Mouse (Mus musculus): ENCODE results near the gene Tmem191c. TPM values are rescaled to one million over a fixed set of nuclear protein-coding genes. Genes with fewer than 3 reads are reported as not detected.

Gene Tmem191c
- total and polyA plus RNA-seq, 3 experiments: 1.1 to 6.7 (median 1.5) TPM

DNA sequence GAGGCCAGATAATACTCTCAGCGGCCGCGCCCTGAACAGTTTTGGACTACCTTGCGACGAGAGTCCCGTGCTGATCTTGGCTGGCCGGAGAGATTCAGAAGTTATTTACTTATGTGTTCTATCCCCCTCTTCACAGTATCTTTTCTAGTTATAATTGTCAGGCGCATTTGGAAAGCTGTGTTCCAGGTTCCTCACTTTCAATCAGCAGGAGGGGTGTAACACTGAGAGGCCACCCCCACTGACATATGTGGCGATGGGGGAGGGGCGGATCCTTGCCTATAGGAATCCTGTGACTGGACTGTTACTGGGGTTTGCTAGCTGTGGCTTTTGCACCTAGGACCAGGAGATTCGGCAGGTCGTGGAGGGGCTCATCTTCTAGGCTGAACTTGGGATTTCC lies 41.4 kb upstream of the Tmem191c start:
- Histone ChIP-seq H3K4me1 (ENCODE audit: control insufficient read depth, insufficient read depth, low read length) (peaks cover 12% of the 10 kb centered on the region), H3K36me3 (ENCODE audit: control insufficient read depth, insufficient read depth, low read length) (0 out of 2 replicates have a peak, but pooled peaks cover 2% of the 10 kb centered on the region), H3K27ac (no peak overlapping the region; the same call in 1 of the 2 replicates), H3K9ac (ENCODE audit: low read depth, low read length) (peak overlapping the region; percentile 92), H3K4me3 (peak overlapping the region; percentile 75), H3K27me3 (ENCODE audit: control insufficient read depth, insufficient read depth, low read length) (no peaks in the 10 kb centered on the region), H3K79me2 (replicated peaks; ENCODE audit: control insufficient read depth, insufficient read depth, low read length) (no peaks in the 10 kb centered on the region)
- WGBS: 3% methylated on average over 12 of the region's 12 CpGs
- TF ChIP-seq CTCF (IDR thresholded peaks at IDR 0.05): no peak
- DNase-seq: no peak
- intact Hi-C loops (cut with DNase I): no loop called here

DNA sequence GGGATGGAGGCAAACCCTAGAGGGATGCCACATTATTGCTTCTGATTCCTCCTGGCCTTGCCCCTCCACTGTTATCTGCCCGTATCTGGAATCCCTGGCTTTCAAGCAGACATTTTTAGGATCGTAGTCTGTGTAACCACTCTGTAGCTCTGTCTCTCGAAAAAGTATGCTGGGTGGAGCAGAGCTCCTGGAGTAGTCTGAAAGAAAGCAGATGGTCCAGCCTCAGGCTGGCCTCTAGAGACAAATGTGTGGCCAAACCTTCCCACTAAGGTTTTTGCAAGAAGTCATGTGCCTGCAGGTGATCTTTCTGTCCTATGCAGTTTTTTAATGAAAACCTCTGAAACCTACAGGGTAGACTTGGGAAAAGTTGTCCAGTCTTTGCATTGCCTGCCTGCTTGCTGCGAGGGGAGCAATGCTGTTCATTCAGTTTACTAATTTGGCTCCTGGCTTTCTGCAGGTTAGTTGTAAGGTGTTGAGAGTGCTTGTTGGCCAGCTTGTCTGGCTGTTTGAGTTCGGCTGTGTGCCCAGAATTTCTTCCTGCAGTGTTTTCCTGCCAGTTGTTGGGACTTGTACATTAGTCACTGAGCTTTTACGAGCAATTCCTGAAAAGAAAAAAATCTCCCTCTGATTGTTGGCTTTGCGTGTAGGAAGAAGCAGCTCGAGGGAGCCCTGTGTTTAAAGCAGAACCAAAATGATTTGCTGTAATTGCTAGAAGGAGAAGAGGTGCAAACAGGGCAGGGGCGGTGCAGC lies 40.8 kb upstream of the Tmem191c start:
- Histone ChIP-seq H3K27me3 (ENCODE audit: control insufficient read depth, insufficient read depth, low read length) (no peaks in the 10 kb centered on the region), H3K4me3 (no peak overlapping the region), H3K27ac (no peak overlapping the region), H3K4me1 (ENCODE audit: control insufficient read depth, insufficient read depth, low read length) (peaks cover 12% of the 10 kb centered on the region), H3K79me2 (replicated peaks; ENCODE audit: control insufficient read depth, insufficient read depth, low read length) (no peaks in the 10 kb centered on the region), H3K9ac (ENCODE audit: low read depth, low read length) (no peak overlapping the region), H3K36me3 (ENCODE audit: control insufficient read depth, insufficient read depth, low read length) (0 out of 2 replicates have a peak, but pooled peaks cover 2% of the 10 kb centered on the region)
- DNase-seq: peak in 1 of 2 experiments; percentile 42
- intact Hi-C loops (cut with DNase I): no loop called here
- 10% methylated on average over 9 of the region's 9 CpGs for WGBS
- no peak for TF ChIP-seq POLR2A (IDR thresholded peaks at IDR 0.05; ENCODE audit: insufficient read depth, low read depth, low read length)

DNA sequence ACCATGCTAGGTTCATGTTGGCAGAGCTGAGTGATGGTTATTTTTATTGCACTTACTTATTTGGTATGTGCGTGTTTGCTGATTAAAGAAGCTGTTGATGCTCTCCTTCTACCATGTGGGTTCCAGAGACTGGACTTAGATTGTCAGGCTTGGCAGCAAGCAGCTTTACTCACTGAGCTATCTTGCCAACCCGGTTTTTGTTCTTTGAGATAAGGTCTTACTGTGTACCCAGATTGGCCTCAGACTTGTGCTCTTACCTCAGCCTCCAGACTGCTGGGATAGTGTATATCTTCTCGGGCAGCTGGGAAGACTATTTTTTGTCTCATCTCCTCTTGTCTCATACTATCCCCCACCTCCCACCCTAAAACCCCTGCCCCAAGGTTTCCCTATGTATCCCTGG lies 38.2 kb upstream of the Tmem191c start:
- Histone ChIP-seq H3K36me3 (ENCODE audit: control insufficient read depth, insufficient read depth, low read length) (0 out of 2 replicates have a peak, but pooled peaks cover 2% of the 10 kb centered on the region), H3K27me3 (ENCODE audit: control insufficient read depth, insufficient read depth, low read length) (no peaks in the 10 kb centered on the region), H3K27ac (no peak overlapping the region), H3K79me2 (replicated peaks; ENCODE audit: control insufficient read depth, insufficient read depth, low read length) (no peaks in the 10 kb centered on the region), H3K4me3 (no peak overlapping the region), H3K9ac (ENCODE audit: low read depth, low read length) (no peak overlapping the region), H3K4me1 (ENCODE audit: control insufficient read depth, insufficient read depth, low read length) (peaks cover 13% of the 10 kb centered on the region)
- no peak for TF ChIP-seq EP300 (IDR thresholded peaks at IDR 0.05; ENCODE audit: insufficient read depth, low read depth, low read length)
- no peak for TF ChIP-seq CTCF (IDR thresholded peaks at IDR 0.05)
- TF ChIP-seq POLR2A (IDR thresholded peaks at IDR 0.05; ENCODE audit: insufficient read depth, low read depth, low read length): no peak
- WGBS: 46% methylated on average over 3 of the region's 3 CpGs
- intact Hi-C loops (cut with DNase I): no loop called here
- DNase-seq: no peak

DNA sequence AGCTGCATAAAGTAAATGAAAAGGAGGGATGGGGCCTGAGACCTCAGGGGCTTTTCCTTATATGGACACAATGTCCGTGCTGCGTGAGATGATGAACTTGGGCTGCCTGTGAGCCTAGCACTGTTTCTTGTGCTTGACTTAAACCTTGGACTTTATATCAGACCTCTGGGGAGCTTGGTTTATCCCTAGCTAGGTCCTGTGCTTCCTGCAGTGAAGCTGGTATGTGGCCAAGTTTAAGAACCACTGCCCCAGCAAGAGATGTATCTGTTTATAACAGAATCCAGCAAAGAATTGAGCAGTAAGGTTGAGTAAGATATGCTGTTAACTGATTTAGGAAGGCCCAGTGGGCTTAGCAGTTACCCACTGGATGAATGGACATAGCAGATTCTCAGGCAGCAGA lies 36.5 kb upstream of the Tmem191c start:
- Histone ChIP-seq H3K27me3 (ENCODE audit: control insufficient read depth, insufficient read depth, low read length) (no peaks in the 10 kb centered on the region), H3K4me1 (ENCODE audit: control insufficient read depth, insufficient read depth, low read length) (peaks cover 11% of the 10 kb centered on the region), H3K4me3 (no peak overlapping the region), H3K9ac (ENCODE audit: low read depth, low read length) (no peak overlapping the region), H3K36me3 (ENCODE audit: control insufficient read depth, insufficient read depth, low read length) (0 out of 2 replicates have a peak, but pooled peaks cover 2% of the 10 kb centered on the region), H3K27ac (no peak overlapping the region), H3K79me2 (replicated peaks; ENCODE audit: control insufficient read depth, insufficient read depth, low read length) (no peaks in the 10 kb centered on the region)
- WGBS: 62% methylated on average over 2 of the region's 2 CpGs
- no peak for TF ChIP-seq POLR2A (IDR thresholded peaks at IDR 0.05; ENCODE audit: insufficient read depth, low read depth, low read length)
- TF ChIP-seq EP300 (IDR thresholded peaks at IDR 0.05; ENCODE audit: insufficient read depth, low read depth, low read length): no peak
- no peak for TF ChIP-seq CTCF (IDR thresholded peaks at IDR 0.05)
- intact Hi-C loops (cut with DNase I): no loop called here
- no peak for DNase-seq

DNA sequence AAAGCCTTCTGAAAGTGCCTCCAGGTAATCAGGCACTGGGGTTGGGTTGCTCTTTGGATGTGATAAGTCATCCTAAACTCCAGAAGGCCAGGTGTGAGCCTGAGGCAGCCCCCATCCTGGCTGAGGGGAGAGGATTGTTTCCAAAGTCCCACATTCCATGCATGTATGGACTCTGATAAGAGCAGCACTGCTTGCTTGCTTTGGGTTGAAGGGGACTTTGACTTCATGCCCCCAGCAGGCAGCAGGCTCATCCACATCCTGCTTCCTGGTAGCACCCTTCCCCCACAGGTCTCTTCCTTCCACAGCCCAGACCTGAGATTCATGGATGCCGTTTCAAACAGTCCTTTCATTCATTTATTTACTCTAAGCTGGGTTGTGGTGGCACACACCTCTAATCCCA lies 32.1 kb upstream of the Tmem191c start:
- WGBS: 7% methylated on average over 1 of the region's 1 CpGs
- Histone ChIP-seq H3K4me1 (ENCODE audit: control insufficient read depth, insufficient read depth, low read length) (peaks cover 4% of the 10 kb centered on the region), H3K4me3 (no peak overlapping the region), H3K27ac (no peak overlapping the region), H3K9ac (ENCODE audit: low read depth, low read length) (no peak overlapping the region), H3K27me3 (ENCODE audit: control insufficient read depth, insufficient read depth, low read length) (no peaks in the 10 kb centered on the region), H3K36me3 (ENCODE audit: control insufficient read depth, insufficient read depth, low read length) (no peaks in the 10 kb centered on the region), H3K79me2 (replicated peaks; ENCODE audit: control insufficient read depth, insufficient read depth, low read length) (no peaks in the 10 kb centered on the region; the same call in 1 of the 2 replicates)
- intact Hi-C loops (cut with DNase I): no loop called here
- DNase-seq: no peak
- TF ChIP-seq CTCF (IDR thresholded peaks at IDR 0.05) (no peak), EP300 (IDR thresholded peaks at IDR 0.05; ENCODE audit: insufficient read depth, low read depth, low read length) (no peak), POLR2A (IDR thresholded peaks at IDR 0.05; ENCODE audit: insufficient read depth, low read depth, low read length) (no peak)

DNA sequence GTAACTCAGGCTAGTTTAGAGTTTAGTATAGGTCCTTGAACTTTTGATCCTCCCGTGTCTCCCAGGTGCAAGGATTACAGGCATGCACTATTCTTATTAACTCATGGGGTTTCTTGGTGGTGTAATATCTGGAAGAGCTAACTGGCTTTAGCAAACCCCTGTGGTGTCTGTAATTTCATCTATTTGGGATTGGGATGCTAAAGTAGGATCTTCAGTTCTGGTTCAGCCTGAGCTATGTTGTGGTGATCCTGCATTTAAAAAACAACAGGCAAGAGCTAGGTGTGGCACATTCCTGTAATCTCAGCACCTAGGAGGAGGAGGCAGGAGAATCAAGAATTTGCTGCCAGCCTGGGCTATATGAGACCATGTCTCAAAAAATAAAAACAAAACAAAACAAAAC lies 30.9 kb upstream of the Tmem191c start:
- intact Hi-C loops (cut with DNase I): no loop called here
- H3K36me3 ChIP-seq (ENCODE audit: control insufficient read depth, insufficient read depth, low read length): no peaks in the 10 kb centered on the region
- no peaks in the 10 kb centered on the region for H3K27me3 ChIP-seq (ENCODE audit: control insufficient read depth, insufficient read depth, low read length)
- no peaks in the 10 kb centered on the region; the same call in 1 of the 2 replicates for H3K79me2 ChIP-seq (replicated peaks; ENCODE audit: control insufficient read depth, insufficient read depth, low read length)
- no peak overlapping the region for H3K4me3 ChIP-seq
- no peak for TF ChIP-seq EP300 (IDR thresholded peaks at IDR 0.05; ENCODE audit: insufficient read depth, low read depth, low read length)
- no peak for TF ChIP-seq POLR2A (IDR thresholded peaks at IDR 0.05; ENCODE audit: insufficient read depth, low read depth, low read length)
- no peak for TF ChIP-seq CTCF (IDR thresholded peaks at IDR 0.05)
- H3K27ac ChIP-seq: no peak overlapping the region
- H3K9ac ChIP-seq (ENCODE audit: low read depth, low read length): no peak overlapping the region
- H3K4me1 ChIP-seq (ENCODE audit: control insufficient read depth, insufficient read depth, low read length): peaks cover 5% of the 10 kb centered on the region
- DNase-seq: no peak
- 87% methylated on average over 1 of the region's 1 CpGs for WGBS

All from heart, adult 2 months (tissue).